Mouse (Mus musculus) lung, postnatal 0 days (tissue): ENCODE measurements at regions not wholly inside any gene's neighbourhood (a gene's known extent, or its start where the extent isn't known, plus 50 kb on each side); places are given as distances from the start of the nearest gene placed in this dataset.

Experiments
- CTCF ChIP-seq: IDR thresholded peaks from 2 replicates; pipeline ENCODE4 v1.5.1; 2016; ENCODE audit warnings: antibody characterized with exemption, mild to moderate bottlenecking
- EP300 ChIP-seq: IDR thresholded peaks from 2 replicates; pipeline ENCODE4 v1.6.1; 2016; ENCODE audit warnings: antibody characterized with exemption, mild to moderate bottlenecking, control low read depth

DNA sequence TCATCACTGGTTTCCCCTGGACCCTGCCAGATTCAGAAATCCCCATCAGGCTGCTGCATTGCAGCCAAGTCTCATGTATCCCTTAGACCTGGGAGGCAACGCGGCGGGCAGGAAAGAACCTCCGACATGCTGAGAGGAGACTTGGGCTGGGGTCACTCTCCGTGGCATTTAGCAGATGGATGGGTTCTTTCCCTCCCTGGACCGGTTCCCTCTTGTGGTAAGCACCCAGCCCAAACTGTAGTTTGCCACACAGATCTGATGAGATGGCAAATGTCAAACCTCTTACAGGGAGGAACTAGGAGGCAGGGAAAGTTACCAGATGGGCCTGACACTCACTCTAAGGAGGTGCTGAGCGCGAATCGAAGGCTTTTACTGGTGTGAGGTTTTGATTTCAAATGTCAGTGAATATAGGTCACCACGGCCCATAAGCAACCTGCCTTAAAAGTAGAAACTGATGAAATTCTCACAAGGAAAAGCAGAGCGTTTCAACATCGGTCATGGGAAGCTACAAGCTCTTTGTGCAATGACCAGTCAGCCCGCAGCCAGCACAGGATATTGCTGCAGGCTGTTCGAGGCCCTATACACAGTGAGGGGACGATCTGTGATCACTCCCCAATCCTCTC lies 199.9 kb upstream of the Lpp start:
- TF ChIP-seq CTCF (peak; percentile 28; the same call in 1 of the 2 replicates), EP300 (0 out of 2 replicates have a peak, but pooled peaks have one; percentile 12)
